Mouse (Mus musculus) hindbrain, postnatal 0 days (tissue): ENCODE measurements around the gene Gimap7. TPM values are rescaled to one million over a fixed set of nuclear protein-coding genes. Genes with fewer than 3 reads are reported as not detected.

ENCODE experiments used
- ATAC-seq: fragments of 200-750 bp; cut with Nextera tagmentation; 2 replicates; pipeline ENCODE4 v1.8.0; 2017; ENCODE audit warnings: mild to moderate bottlenecking, moderate TSS enrichment, moderate library complexity
- DNase-seq: peaks from one replicate; pipeline ENCODE4 v3.0.0-alpha.2; 2015; ENCODE audit warnings: low spot score
- H3K27ac ChIP-seq: fragments of 300-500 bp; sonication (generic); 2 replicates; pipeline ENCODE4 v1.5.1; 2014; ENCODE audit warnings: mild to moderate bottlenecking
- H3K27me3 ChIP-seq: fragments of 300-500 bp; sonication (generic); 2 replicates; pipeline ENCODE4 v1.6.1; 2014; ENCODE audit warnings: low read length, mixed read lengths; ENCODE audit not compliant: insufficient read depth
- H3K36me3 ChIP-seq: fragments of 300-500 bp; sonication (generic); 2 replicates; pipeline ENCODE4 v1.6.1; 2014; ENCODE audit warnings: low read length, mixed read lengths; ENCODE audit not compliant: insufficient read depth
- H3K4me1 ChIP-seq: fragments of 300-500 bp; sonication (generic); 2 replicates; pipeline ENCODE4 v1.6.1; 2014; ENCODE audit warnings: antibody characterized with exemption, low read length, mixed read lengths; ENCODE audit not compliant: insufficient read depth
- H3K4me2 ChIP-seq: fragments of 300-500 bp; sonication (generic); 2 replicates; pipeline ENCODE4 v1.6.1; 2014; ENCODE audit warnings: low read depth, mild to moderate bottlenecking, low read length, moderate library complexity, mixed read lengths
- H3K4me3 ChIP-seq: fragments of 300-500 bp; sonication (generic); 2 replicates; pipeline ENCODE4 v1.5.1; 2014; ENCODE audit warnings: low read length
- H3K9ac ChIP-seq: fragments of 300-500 bp; sonication (generic); replicated peaks from 2 replicates; pipeline ENCODE4 v1.6.1; 2014; ENCODE audit warnings: mild to moderate bottlenecking, low read length, moderate library complexity, mixed read lengths
- H3K9me3 ChIP-seq: fragments of 300-500 bp; sonication (generic); 2 replicates; pipeline ENCODE4 v1.6.1; 2016; ENCODE audit warnings: low read length, mixed read lengths
- CTCF ChIP-seq: IDR thresholded peaks from 2 replicates; pipeline ENCODE4 v1.5.1; 2016; ENCODE audit warnings: antibody characterized with exemption, control low read depth, low read depth
- WGBS: fragments of 180-500 bp; shearing (Covaris S2); extraction: QIAGEN DNeasy Blood & Tissue Kit; methylation state at CpG from one replicate; pipeline ENCODE4 v1.1.7; 2014; 5-methylcytosine and 5-hydroxymethylcytosine counted together
- polyA plus RNA-seq: library from polyadenylated mRNA; unstranded; fragments of >200 nt; fragmentation: Nextera tagmentation; extraction: Ambion mirVana; gene quantifications from 2 replicates; pipeline ENCODE4 v1.2.1, GENCODE M21; 2015
- total RNA-seq: library from RNA; depleted of rRNA; stranded (reverse); fragments of >200 nt; gene quantifications from 2 replicates; pipeline ENCODE4 v1.2.3, GENCODE M21; 2014

The Gimap7 gene
- total and polyA plus RNA-seq, 2 experiments from 2014 or later, result not detected

- Histone ChIP-seq H3K9me3 (no peaks in the 10 kb centered on the region), H3K27me3 (no peaks in the 10 kb centered on the region), H3K4me1 (no peaks in the 10 kb centered on the region), H3K36me3 (no peaks in the 10 kb centered on the region), H3K4me2 (no peak overlapping the region), H3K27ac (no peak overlapping the region), H3K4me3 (no peak overlapping the region), H3K9ac (no peak overlapping the region)
- 77% methylated on average over 5 of the region's 5 CpGs for WGBS
- no peak for DNase-seq
- ATAC-seq, result no peak
- 0 out of 2 replicates have a peak, but pooled peaks have one; percentile 8 for TF ChIP-seq CTCF
Measured at GRCm38 (mm10) chr6:48702601-48703000, 15.8 kb upstream of the Gimap7 start.

GRCm38 (mm10) chr6:48704146-48704545, 14.3 kb upstream of the Gimap7 start:
- Histone ChIP-seq H3K9ac (no peak overlapping the region), H3K36me3 (no peaks in the 10 kb centered on the region), H3K4me3 (no peak overlapping the region), H3K27me3 (no peaks in the 10 kb centered on the region), H3K4me2 (no peak overlapping the region), H3K4me1 (no peaks in the 10 kb centered on the region), H3K27ac (no peak overlapping the region), H3K9me3 (no peaks in the 10 kb centered on the region)
- TF ChIP-seq CTCF, result no peak
- DNase-seq (no peak), ATAC-seq (no peak)

GRCm38 (mm10) chr6:48706130-48706529, 12.3 kb upstream of the Gimap7 start:
- TF ChIP-seq CTCF, result no peak
- 51% methylated on average over 3 of the region's 3 CpGs for WGBS
- H3K9me3 ChIP-seq, result no peaks in the 10 kb centered on the region
- no peak overlapping the region for H3K27ac ChIP-seq
- H3K4me2 ChIP-seq, result no peak overlapping the region
- no peaks in the 10 kb centered on the region for H3K36me3 ChIP-seq
- no peaks in the 10 kb centered on the region for H3K27me3 ChIP-seq
- DNase-seq (no peak), ATAC-seq (no peak)
- no peaks in the 10 kb centered on the region for H3K4me1 ChIP-seq
- no peak overlapping the region for H3K9ac ChIP-seq
- H3K4me3 ChIP-seq, result no peak overlapping the region

DNA sequence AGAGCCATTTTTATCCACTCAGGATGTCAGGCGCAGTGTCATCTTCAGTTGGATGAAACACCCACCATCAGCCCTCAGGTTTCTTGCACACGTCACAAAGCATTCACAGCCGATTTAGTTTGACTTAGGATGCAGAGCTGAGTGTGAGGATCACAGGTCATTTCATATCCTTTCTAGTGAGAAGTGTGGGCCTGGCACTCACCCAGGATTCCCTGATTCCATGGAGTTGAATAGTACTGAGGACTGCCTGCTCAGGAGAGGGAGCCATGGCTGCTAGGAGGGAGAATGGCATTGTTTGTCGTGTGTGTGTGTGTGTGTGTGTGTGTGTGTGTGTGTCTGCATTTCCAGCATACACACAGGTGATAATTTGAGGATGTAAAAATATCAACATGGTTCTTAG, 1.9 kb downstream of the Gimap7 start:
- TF ChIP-seq CTCF, result no peak
- no peaks in the 10 kb centered on the region for H3K36me3 ChIP-seq
- H3K4me2 ChIP-seq, result no peak overlapping the region
- 74% methylated on average over 4 of the region's 4 CpGs for WGBS
- ATAC-seq, result no peak
- no peak overlapping the region for H3K4me3 ChIP-seq
- no peaks in the 10 kb centered on the region for H3K9me3 ChIP-seq
- H3K27me3 ChIP-seq, result no peaks in the 10 kb centered on the region
- H3K9ac ChIP-seq, result no peak overlapping the region
- DNase-seq, result no peak
- no peak overlapping the region for H3K27ac ChIP-seq
- H3K4me1 ChIP-seq, result no peaks in the 10 kb centered on the region; the same call in 1 of the 2 replicates

DNA sequence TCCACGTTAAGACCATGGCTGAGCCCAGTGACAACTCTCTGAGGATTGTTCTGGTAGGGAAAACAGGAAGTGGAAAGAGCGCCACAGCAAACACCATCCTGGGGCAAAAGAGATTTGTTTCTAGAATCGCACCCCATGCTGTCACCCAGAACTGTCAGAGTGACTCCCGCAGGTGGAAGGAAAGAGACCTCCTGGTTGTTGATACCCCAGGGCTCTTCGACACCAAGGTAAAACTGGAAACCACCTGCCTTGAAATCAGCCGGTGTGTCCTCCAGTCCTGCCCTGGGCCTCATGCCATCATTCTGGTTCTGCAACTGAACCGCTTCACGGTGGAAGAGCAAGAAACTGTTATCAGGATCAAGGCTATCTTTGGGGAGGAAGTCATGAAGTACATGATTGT, 5.0 kb downstream of the Gimap7 start:
- no peak for ATAC-seq
- H3K27me3 ChIP-seq, result no peaks in the 10 kb centered on the region
- no peak overlapping the region for H3K4me2 ChIP-seq
- no peak overlapping the region for H3K27ac ChIP-seq
- H3K4me1 ChIP-seq, result no peaks in the 10 kb centered on the region; the same call in 1 of the 2 replicates
- no peak overlapping the region for H3K4me3 ChIP-seq
- no peak overlapping the region for H3K9ac ChIP-seq
- no peaks in the 10 kb centered on the region for H3K9me3 ChIP-seq
- no peak for DNase-seq
- no peaks in the 10 kb centered on the region for H3K36me3 ChIP-seq
- no peak for TF ChIP-seq CTCF
- WGBS, result 89% methylated on average over 8 of the region's 8 CpGs

GRCm38 (mm10) chr6:48725476-48725875, 7.1 kb downstream of the Gimap7 start:
- no peaks in the 10 kb centered on the region; the same call in 1 of the 2 replicates for H3K4me1 ChIP-seq
- H3K4me3 ChIP-seq, result no peak overlapping the region
- no peak for TF ChIP-seq CTCF
- no peaks in the 10 kb centered on the region for H3K36me3 ChIP-seq
- no peaks in the 10 kb centered on the region for H3K27me3 ChIP-seq
- 0% methylated on average over 1 of the region's 1 CpGs for WGBS
- no peak overlapping the region for H3K9ac ChIP-seq
- no peak overlapping the region for H3K27ac ChIP-seq
- ATAC-seq (no peak), DNase-seq (peak; percentile 25)
- H3K4me2 ChIP-seq, result no peak overlapping the region
- H3K9me3 ChIP-seq, result no peaks in the 10 kb centered on the region

DNA sequence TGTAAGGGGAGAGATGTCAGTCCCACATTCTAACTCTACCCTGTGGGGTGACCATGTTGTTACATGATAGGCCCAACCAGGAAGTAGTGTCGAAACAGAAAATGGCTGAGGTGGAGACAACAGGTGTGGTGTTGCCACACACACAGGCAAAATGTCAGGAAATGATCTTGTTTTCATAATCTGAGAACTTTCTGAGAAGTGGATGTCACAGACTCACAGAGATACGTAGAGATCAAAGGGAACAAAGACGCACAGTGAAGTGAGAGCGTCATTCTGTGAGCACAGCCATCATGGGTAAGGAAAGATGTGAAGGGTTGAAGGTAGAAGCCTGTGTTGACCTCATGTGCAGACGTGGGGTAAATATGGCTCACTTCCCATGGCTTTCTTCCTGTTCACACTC, 9.3 kb downstream of the Gimap7 start:
- Histone ChIP-seq H3K27ac (no peak overlapping the region), H3K27me3 (no peaks in the 10 kb centered on the region), H3K4me2 (no peak overlapping the region), H3K36me3 (no peaks in the 10 kb centered on the region), H3K4me1 (no peaks in the 10 kb centered on the region; the same call in 1 of the 2 replicates), H3K9me3 (no peaks in the 10 kb centered on the region), H3K4me3 (no peak overlapping the region), H3K9ac (no peak overlapping the region)
- no peak for DNase-seq
- 85% methylated on average over 5 of the region's 5 CpGs for WGBS
- no peak for ATAC-seq
- TF ChIP-seq CTCF, result no peak
